Mouse (Mus musculus) naive thymus-derived CD4-positive, alpha-beta T cell, adult 2 months (primary cell): ENCODE results near the gene Dap3.
"Not testable (repeated sequence)": the region's sequence is repeated elsewhere in the genome, so short reads cannot be mapped to it uniquely, and the experiment has no call there.

Experiments used
- DNase-seq: peaks from one replicate; pipeline ENCODE4 v3.0.0-alpha.2; 2011; ENCODE audit warnings: low read depth

Dap3 gene

GRCm38 (mm10) chr3:88950576-88951326 is at the start of gene Dap3, which contains the start of gene Ash1l:
Gene Dap3, minus strand, starts transcription at chr3:88951181.
Gene Ash1l, plus strand, starts transcription at chr3:88950622.
- peak; percentile 91 for DNase-seq

GRCm38 (mm10) chr3:88992793-88993192 is 41.8 kb upstream of the Dap3 start:
- DNase-seq = no peak

- no peak for DNase-seq
Measured at GRCm38 (mm10) chr3:88983921-88984381, 33.0 kb upstream of the Dap3 start.

- no peak for DNase-seq
Measured at GRCm38 (mm10) chr3:88981206-88982010, 30.4 kb upstream of the Dap3 start.

GRCm38 (mm10) chr3:88975012-88975411 is 24.0 kb upstream of the Dap3 start:
- DNase-seq = no peak

- not testable (repeated sequence) for DNase-seq
Measured at GRCm38 (mm10) chr3:88963211-88963610, 12.2 kb upstream of the Dap3 start.

- DNase-seq = no peak
Measured at GRCm38 (mm10) chr3:88953736-88954135, 2.8 kb upstream of the Dap3 start.

- DNase-seq = no peak
Measured at GRCm38 (mm10) chr3:88953246-88953645, 2.3 kb upstream of the Dap3 start.

GRCm38 (mm10) chr3:88951327-88951800 is 383 bp upstream of the Dap3 start:
- no peak for DNase-seq

- DNase-seq = peak; percentile 91
Measured at GRCm38 (mm10) chr3:88949786-88950575, 1.0 kb downstream of the Dap3 start.

- DNase-seq = no peak
Measured at GRCm38 (mm10) chr3:88944109-88944508, 6.9 kb downstream of the Dap3 start.

- DNase-seq = no peak
Measured at GRCm38 (mm10) chr3:88942316-88942880, 8.6 kb downstream of the Dap3 start.

- DNase-seq = peak; percentile 80
Measured at GRCm38 (mm10) chr3:88939749-88940148, 11.2 kb downstream of the Dap3 start.

GRCm38 (mm10) chr3:88939071-88939470 is 11.9 kb downstream of the Dap3 start:
- no peak for DNase-seq

GRCm38 (mm10) chr3:88929501-88929900 is 21.5 kb downstream of the Dap3 start:
- DNase-seq = no peak

GRCm38 (mm10) chr3:88925651-88926050 is 25.3 kb downstream of the Dap3 start:
- no peak for DNase-seq

- no peak for DNase-seq
Measured at GRCm38 (mm10) chr3:88923989-88924591, 26.9 kb downstream of the Dap3 start.

GRCm38 (mm10) chr3:88921411-88921810 is 29.6 kb downstream of the Dap3 start:
- no peak for DNase-seq

GRCm38 (mm10) chr3:88918981-88919380 is 32.0 kb downstream of the Dap3 start:
- DNase-seq = no peak

GRCm38 (mm10) chr3:88914384-88914810 is 36.6 kb downstream of the Dap3 start:
- no peak for DNase-seq
